Mouse (Mus musculus) MEL (cell line): ENCODE measurements around the gene Calhm6. TPM values are rescaled to one million over a fixed set of nuclear protein-coding genes. Genes with fewer than 3 reads are reported as not detected.

Source experiments
- DNase-seq: peaks from one replicate; pipeline ENCODE4 v3.0.0; 2011; ENCODE audit warnings: low read depth, low spot score
- H3K27ac ChIP-seq: 2 replicates; pipeline ENCODE4 v1.5.1; 2012; ENCODE audit warnings: low read depth, mild to moderate bottlenecking, control low read depth, low read length, moderate library complexity; ENCODE audit not compliant: control insufficient read depth
- H3K27me3 ChIP-seq, 2 experiments: fragments of 150-350 bp in 1 of 2; sonication (generic) in 1 of 2; 2 replicates each; pipeline ENCODE4 v1.6.1; 2012; ENCODE audit warnings: low read length in 2 of 2, mild to moderate bottlenecking in 2 of 2, improper control_type of control experiment in 1 of 2, moderate library complexity in 1 of 2; ENCODE audit not compliant: insufficient read depth in 2 of 2, control insufficient read depth in 1 of 2
- H3K36me3 ChIP-seq, 2 experiments: 2 replicates each; pipeline ENCODE4 v1.6.1; 2012 to 2014; ENCODE audit warnings: low read length in 2 of 2, improper control_type of control experiment in 1 of 2, inconsistent platforms in 1 of 2, mild to moderate bottlenecking in 1 of 2; ENCODE audit not compliant: insufficient read depth in 2 of 2, control insufficient read depth in 1 of 2
- H3K4me1 ChIP-seq, 2 experiments: fragments of 150-350 bp in 1 of 2; sonication (generic) in 1 of 2; 2 replicates each; pipeline ENCODE4 v1.6.1; 2012; ENCODE audit warnings: low read length in 2 of 2, improper control_type of control experiment in 1 of 2, mild to moderate bottlenecking in 1 of 2; ENCODE audit not compliant: insufficient read depth in 2 of 2, control insufficient read depth in 1 of 2
- H3K4me3 ChIP-seq, 2 experiments: fragments of 150-350 bp in 1 of 2; sonication (generic) in 1 of 2; 2 replicates each; pipeline ENCODE4 v1.5.1; 2012; ENCODE audit warnings: low read depth in 2 of 2, low read length in 2 of 2, mild to moderate bottlenecking in 2 of 2, moderate library complexity in 2 of 2, control low read depth in 1 of 2, improper control_type of control experiment in 1 of 2; ENCODE audit not compliant: control insufficient read depth in 1 of 2, insufficient read depth in 1 of 2
- H3K79me2 ChIP-seq: 2 replicates; pipeline ENCODE4 v1.6.1; 2012; ENCODE audit warnings: mild to moderate bottlenecking, low read length, moderate library complexity; ENCODE audit not compliant: control insufficient read depth, poor library complexity, insufficient read depth
- H3K9ac ChIP-seq: 2 replicates; pipeline ENCODE4 v1.6.1; 2012; ENCODE audit warnings: low read depth, mild to moderate bottlenecking, control low read depth, low read length, moderate library complexity; ENCODE audit not compliant: control insufficient read depth, poor library complexity, severe bottlenecking
- H3K9me3 ChIP-seq: fragments of 150-350 bp; sonication (generic); replicated peaks from 2 replicates; pipeline ENCODE4 v1.6.1; 2012; ENCODE audit warnings: mild to moderate bottlenecking, low read length, improper control_type of control experiment, moderate library complexity; ENCODE audit not compliant: insufficient read depth
- MAFK ChIP-seq: IDR thresholded peaks from 2 replicates; pipeline ENCODE4 v1.6.1; 2011; ENCODE audit warnings: low read depth, mild to moderate bottlenecking, low read length, improper control_type of control experiment, borderline replicate concordance
- ZC3H11A ChIP-seq: IDR thresholded peaks from 2 replicates; pipeline ENCODE4 v1.6.1; 2012; ENCODE audit warnings: low read depth, mild to moderate bottlenecking, inconsistent platforms, low read length, improper control_type of control experiment
- polyA plus RNA-seq, 2 experiments: library from polyadenylated mRNA; stranded (reverse) in 1 of 2; unstranded in 1 of 2; fragments of >175 nt in 1 of 2; fragments of >200 nt in 1 of 2; gene quantifications; 2 replicates each; pipeline versions ENCODE4 v1.2.1 to v1.2.4; 2012; ENCODE audit warnings: low replicate concordance in 2 of 2, low read depth in 1 of 2; ENCODE audit not compliant: insufficient read length in 2 of 2, insufficient read depth in 1 of 2, missing spikeins in 1 of 2
- total RNA-seq: library from RNA; depleted of rRNA; stranded (reverse); fragments of 300-350 nt; gene quantifications from 2 replicates; pipeline ENCODE4 v1.2.3, GENCODE M21; 2012; rRNA removed

Gene Calhm6
- total and polyA plus RNA-seq, 3 experiments: not detected

DNA sequence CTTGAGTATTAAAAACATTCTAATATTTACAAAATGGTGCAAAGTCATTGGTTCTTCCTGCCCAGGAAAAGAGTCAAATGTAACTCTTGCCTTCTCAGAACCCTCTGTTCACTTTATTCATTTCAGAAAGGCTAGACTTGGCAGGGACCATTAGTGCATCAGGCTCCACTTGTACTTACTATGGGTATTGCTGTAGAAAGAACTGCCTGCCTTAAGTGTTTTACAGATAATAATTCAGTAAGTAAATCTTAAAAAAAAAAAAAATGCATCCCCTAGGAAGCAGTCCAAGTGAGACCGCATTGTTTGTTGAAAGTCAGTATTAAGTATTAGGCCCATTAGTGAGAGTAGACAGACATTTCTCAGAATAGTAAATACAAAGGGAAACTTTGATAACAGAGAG lies 41.3 kb downstream of the Calhm6 start:
- Histone ChIP-seq H3K9me3 (no peaks in the 10 kb centered on the region), H3K4me1 (no peaks in the 10 kb centered on the region), H3K36me3 (no peaks in the 10 kb centered on the region), H3K27me3 (no peaks in the 10 kb centered on the region; a peak in 1 of 4 replicates), H3K27ac (no peak overlapping the region)
- DNase-seq: no peak
- no peak for TF ChIP-seq MAFK
- TF ChIP-seq ZC3H11A: no peak
- TF ChIP-seq, all 39 proteins: peak for 0
- Histone ChIP-seq H3K4me3 (no peak overlapping the region), H3K79me2 (no peaks in the 10 kb centered on the region), H3K9ac (no peak overlapping the region)

Other genes with a start within 250 kb of the Calhm6 start
- not detected in 2 replicates for gene Rsph4a, start 222.9 kb downstream of the Calhm6 start, total RNA-seq
- gene Rsph4a, start 222.9 kb downstream of the Calhm6 start, polyA plus RNA-seq: not detected
- gene Zup1, start 176.7 kb downstream of the Calhm6 start, total RNA-seq: 6.6 and 6.9 TPM in 2 replicates
- gene Zup1, start 176.7 kb downstream of the Calhm6 start, polyA plus RNA-seq: 1 to 10 TPM in 1 of 2 experiments, not detected in 1; 6.0 TPM
- gene Rwdd1, start 108.4 kb downstream of the Calhm6 start, total RNA-seq: 137 and 157 TPM in 2 replicates
- gene Rwdd1, start 108.4 kb downstream of the Calhm6 start, polyA plus RNA-seq: 100 to 1,000 TPM in 1 of 2 experiments, not detected in 1; 114 TPM
- gene Trappc3l, start 90.4 kb downstream of the Calhm6 start, total RNA-seq: not detected in 2 replicates
- gene Trappc3l, start 90.4 kb downstream of the Calhm6 start, polyA plus RNA-seq: not detected
- gene Calhm4, start 83.7 kb downstream of the Calhm6 start, total RNA-seq: not detected in 2 replicates
- gene Calhm4, start 83.7 kb downstream of the Calhm6 start, polyA plus RNA-seq: not detected
- gene Calhm5, start 31.5 kb downstream of the Calhm6 start, total RNA-seq: not detected in 2 replicates
- not detected for gene Calhm5, start 31.5 kb downstream of the Calhm6 start, polyA plus RNA-seq
- gene Dse, start 79.7 kb upstream of the Calhm6 start, total RNA-seq: not detected in 2 replicates
- not detected for gene Dse, start 79.7 kb upstream of the Calhm6 start, polyA plus RNA-seq
- 10.4 and 10.8 TPM in 2 replicates for gene Tspyl1, start 154.2 kb upstream of the Calhm6 start, total RNA-seq
- 10 to 100 TPM in 1 of 2 experiments, not detected in 1; 16.3 TPM for gene Tspyl1, start 154.2 kb upstream of the Calhm6 start, polyA plus RNA-seq
- 0.04 and 0.07 TPM in 2 replicates for gene Tspyl4, start 169.5 kb upstream of the Calhm6 start, total RNA-seq
- gene Tspyl4, start 169.5 kb upstream of the Calhm6 start, polyA plus RNA-seq: under 1 TPM in 1 of 2 experiments, not detected in 1; 0.08 TPM